Mouse (Mus musculus): ENCODE measurements around the gene Ccdc158.

The Ccdc158 gene

GRCm38 (mm10) chr5:92674859-92675573 lies at the start of gene Ccdc158:
TSS of gene Ccdc158 (minus strand) at chr5:92675271.
- no peak for DNase-seq (ENCODE audit: low spot score)

- DNase-seq (ENCODE audit: low spot score), result no peak
These were observed 46.5 kb upstream of the Ccdc158 start for GRCm38 (mm10) chr5:92721610-92722009.

GRCm38 (mm10) chr5:92718856-92719255 lies 43.8 kb upstream of the Ccdc158 start:
- no peak for DNase-seq (ENCODE audit: low spot score)

GRCm38 (mm10) chr5:92717666-92718360 lies 42.7 kb upstream of the Ccdc158 start:
- DNase-seq (ENCODE audit: low spot score), result no peak

GRCm38 (mm10) chr5:92715890-92716289 lies 40.8 kb upstream of the Ccdc158 start:
- no peak for DNase-seq (ENCODE audit: low spot score)

- DNase-seq (ENCODE audit: low spot score), result no peak
These were observed 40.2 kb upstream of the Ccdc158 start for GRCm38 (mm10) chr5:92715319-92715718.

- DNase-seq (ENCODE audit: low spot score), result no peak
These were observed 39.8 kb upstream of the Ccdc158 start for GRCm38 (mm10) chr5:92714886-92715285.

- no peak for DNase-seq (ENCODE audit: low spot score)
These were observed 37.7 kb upstream of the Ccdc158 start for GRCm38 (mm10) chr5:92712621-92713395.

GRCm38 (mm10) chr5:92711666-92712290 lies 36.7 kb upstream of the Ccdc158 start:
- no peak for DNase-seq (ENCODE audit: low spot score)

GRCm38 (mm10) chr5:92710779-92711178 lies 35.7 kb upstream of the Ccdc158 start:
- no peak for DNase-seq (ENCODE audit: low spot score)

- no peak for DNase-seq (ENCODE audit: low spot score)
These were observed 32.9 kb upstream of the Ccdc158 start for GRCm38 (mm10) chr5:92707921-92708491.

- no peak for DNase-seq (ENCODE audit: low spot score)
These were observed 28.6 kb upstream of the Ccdc158 start for GRCm38 (mm10) chr5:92703671-92704070.

- no peak for DNase-seq (ENCODE audit: low spot score)
These were observed 26.7 kb upstream of the Ccdc158 start for GRCm38 (mm10) chr5:92701750-92702149.

GRCm38 (mm10) chr5:92698837-92699529 lies 23.9 kb upstream of the Ccdc158 start:
- no peak for DNase-seq (ENCODE audit: low spot score)

GRCm38 (mm10) chr5:92698131-92698836 lies 23.2 kb upstream of the Ccdc158 start:
- DNase-seq (ENCODE audit: low spot score), result no peak

GRCm38 (mm10) chr5:92694316-92694995 lies 19.4 kb upstream of the Ccdc158 start:
- DNase-seq (ENCODE audit: low spot score), result no peak

- DNase-seq (ENCODE audit: low spot score), result no peak
These were observed 18.7 kb upstream of the Ccdc158 start for GRCm38 (mm10) chr5:92693744-92694143.

- no peak for DNase-seq (ENCODE audit: low spot score)
These were observed 17.3 kb upstream of the Ccdc158 start for GRCm38 (mm10) chr5:92692206-92693007.

GRCm38 (mm10) chr5:92688569-92688968 lies 13.5 kb upstream of the Ccdc158 start:
- DNase-seq (ENCODE audit: low spot score), result no peak
